Mouse (Mus musculus) liver, embryonic 14.5 days (tissue): ENCODE measurements at regions not wholly inside any gene's neighbourhood (a gene's known extent, or its start where the extent isn't known, plus 50 kb on each side); places are given as distances from the start of the nearest gene placed in this dataset.

Source experiments
- ATAC-seq: fragments of 200-750 bp; cut with Nextera tagmentation; 2 replicates; pipeline ENCODE4 v1.8.0; 2017; ENCODE audit warnings: moderate number of reproducible peaks, mild to moderate bottlenecking, moderate library complexity; ENCODE audit not compliant: insufficient read depth
- DNase-seq, 3 experiments: peaks; one replicate each; pipeline ENCODE4 v3.0.0-alpha.2; 2012 to 2013; ENCODE audit warnings: low read depth in 3 of 3, low spot score in 3 of 3
- H3K27ac ChIP-seq: fragments of 300-500 bp; sonication (generic); 2 replicates; pipeline ENCODE4 v1.5.1; 2014; ENCODE audit warnings: moderate library complexity, mild to moderate bottlenecking, control low read depth, inconsistent platforms
- H3K27me3 ChIP-seq: fragments of 300-500 bp; sonication (generic); 2 replicates; pipeline ENCODE4 v1.6.1; 2014; ENCODE audit warnings: mild to moderate bottlenecking, low read length, moderate library complexity; ENCODE audit not compliant: control insufficient read depth, insufficient read depth
- H3K36me3 ChIP-seq: fragments of 300-500 bp; sonication (generic); replicated peaks from 2 replicates; pipeline ENCODE4 v1.6.1; 2014; ENCODE audit warnings: low read depth; ENCODE audit not compliant: control insufficient read depth, insufficient read depth
- H3K4me1 ChIP-seq, 2 experiments: fragments of 200-500 bp in 1 of 2; fragments of 300-500 bp in 1 of 2; sonication (generic) in 1 of 2; replicated peaks; 2 replicates each; pipeline ENCODE4 v1.6.1; 2012 to 2014; ENCODE audit warnings: antibody characterized with exemption in 1 of 2, inconsistent platforms in 1 of 2, low read length in 1 of 2; ENCODE audit not compliant: control insufficient read depth in 2 of 2, insufficient read depth in 2 of 2
- H3K4me2 ChIP-seq: fragments of 300-500 bp; sonication (generic); 2 replicates; pipeline ENCODE4 v1.6.1; 2014; ENCODE audit warnings: low read depth, mild to moderate bottlenecking, control low read depth, moderate library complexity
- H3K4me3 ChIP-seq, 2 experiments: fragments of 200-500 bp in 1 of 2; fragments of 300-500 bp in 1 of 2; sonication (generic) in 1 of 2; 2 replicates each; pipeline ENCODE4 v1.5.1; 2012 to 2014; ENCODE audit warnings: low read depth in 2 of 2, low read length in 2 of 2, mild to moderate bottlenecking in 2 of 2, control low read depth in 1 of 2, inconsistent platforms in 1 of 2, moderate library complexity in 1 of 2; ENCODE audit not compliant: insufficient read depth in 1 of 2
- H3K9ac ChIP-seq: fragments of 300-500 bp; sonication (generic); replicated peaks from 2 replicates; pipeline ENCODE4 v1.6.1; 2014; ENCODE audit warnings: mild to moderate bottlenecking, control low read depth, moderate library complexity
- H3K9me3 ChIP-seq: fragments of 300-500 bp; sonication (generic); 2 replicates; pipeline ENCODE4 v1.6.1; 2016; ENCODE audit warnings: low read length, mixed read lengths; ENCODE audit not compliant: control insufficient read depth
- CTCF ChIP-seq: IDR thresholded peaks from 2 replicates; pipeline ENCODE4 v1.5.1; 2016; ENCODE audit warnings: antibody characterized with exemption, low read depth, control low read depth
- EP300 ChIP-seq: IDR thresholded peaks from 2 replicates; pipeline ENCODE4 v1.6.1; 2016; ENCODE audit warnings: antibody characterized with exemption, low read depth
- WGBS: fragments of 180-500 bp; shearing (Covaris S2); extraction: QIAGEN DNeasy Blood & Tissue Kit; methylation state at CpG from one replicate; pipeline ENCODE4 v1.1.7; 2014; ENCODE audit not compliant: insufficient replicate concordance; 5-methylcytosine and 5-hydroxymethylcytosine counted together

DNA sequence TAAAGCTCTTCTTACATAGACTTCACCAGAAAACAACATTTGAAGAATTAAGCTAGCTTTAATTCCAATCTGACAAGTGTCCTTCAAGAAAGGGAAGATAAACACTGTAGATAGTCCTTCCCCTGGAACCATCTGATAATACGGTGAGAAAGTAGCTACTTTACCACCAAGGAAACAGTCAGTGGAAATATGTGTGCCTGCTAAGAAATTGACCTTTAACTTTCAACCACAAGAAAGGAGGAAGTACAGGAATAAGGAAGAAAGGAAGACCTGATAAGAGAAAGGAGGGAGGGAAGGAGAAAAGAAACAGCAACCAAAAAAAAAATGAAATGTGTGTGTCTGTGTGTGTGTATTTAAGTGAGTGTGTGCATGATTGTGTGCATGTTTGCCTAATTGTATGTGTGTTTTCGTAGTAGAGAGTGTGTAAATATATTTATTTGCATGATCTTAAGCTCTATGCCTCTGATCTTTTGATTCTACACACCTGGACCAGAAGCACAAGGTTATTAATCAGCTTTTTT lies 831.3 kb downstream of the Pla2g4a start:
- TF ChIP-seq CTCF, result no peak
- no peak for TF ChIP-seq EP300
- H3K4me2 ChIP-seq, result no peak overlapping the region
- no peak overlapping the region for H3K27ac ChIP-seq
- no peaks in the 10 kb centered on the region for H3K4me1 ChIP-seq
- no peak for ATAC-seq
- no peaks in the 10 kb centered on the region for H3K9me3 ChIP-seq
- no peaks in the 10 kb centered on the region for H3K27me3 ChIP-seq
- no peak overlapping the region for H3K4me3 ChIP-seq
- DNase-seq, result no peak
- no peaks in the 10 kb centered on the region for H3K36me3 ChIP-seq
- no peak overlapping the region for H3K9ac ChIP-seq
- 20% methylated on average over 2 of the region's 2 CpGs for WGBS

DNA sequence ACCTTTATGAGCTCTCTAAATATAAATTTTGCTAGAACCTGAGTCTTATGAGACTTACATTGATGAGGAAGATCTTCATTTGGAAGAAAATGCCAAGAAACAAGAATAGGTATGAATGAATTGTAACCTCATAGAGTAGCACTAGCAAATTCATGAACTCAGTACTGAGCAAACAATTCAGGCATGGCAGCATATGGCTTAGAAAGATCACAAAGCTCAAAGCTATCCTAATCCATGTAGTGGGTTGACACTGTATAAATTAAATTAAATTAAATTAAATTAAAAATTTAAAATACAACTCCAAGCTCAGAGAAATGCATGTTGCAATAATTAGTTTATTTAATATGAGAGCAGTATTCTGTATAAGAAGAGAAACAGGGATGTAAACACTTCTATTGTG lies 832.0 kb downstream of the Pla2g4a start:
- no peaks in the 10 kb centered on the region for H3K27me3 ChIP-seq
- H3K27ac ChIP-seq, result no peak overlapping the region

DNA sequence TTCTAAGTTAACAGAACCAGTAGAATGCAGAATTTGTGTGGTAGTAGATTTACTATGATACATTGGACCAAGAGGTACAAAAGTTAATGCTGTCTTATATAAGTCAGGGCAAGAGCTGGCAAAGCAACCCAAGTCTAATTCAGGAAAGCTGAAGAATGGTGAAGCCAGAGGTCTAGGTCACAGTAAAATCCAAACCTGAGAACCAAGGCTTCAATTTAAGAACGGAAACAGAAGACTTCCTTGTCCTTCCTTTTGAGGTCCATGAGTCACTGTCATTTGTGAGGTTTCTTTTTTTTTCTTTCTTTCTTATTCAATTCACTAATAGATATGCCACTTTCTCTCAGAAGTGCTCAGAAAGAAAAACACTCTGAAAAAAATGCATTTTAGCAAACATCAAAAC lies 833.4 kb downstream of the Pla2g4a start:
- H3K27me3 ChIP-seq, result no peaks in the 10 kb centered on the region
- TF ChIP-seq CTCF (no peak), EP300 (no peak)
- no peak overlapping the region for H3K27ac ChIP-seq
- WGBS, result 23% methylated on average over 1 of the region's 1 CpGs
- no peaks in the 10 kb centered on the region for H3K36me3 ChIP-seq
- H3K4me2 ChIP-seq, result no peak overlapping the region
- no peak for DNase-seq
- H3K9me3 ChIP-seq, result no peaks in the 10 kb centered on the region
- H3K4me3 ChIP-seq, result no peak overlapping the region
- H3K9ac ChIP-seq, result no peak overlapping the region
- no peaks in the 10 kb centered on the region for H3K4me1 ChIP-seq
- no peak for ATAC-seq

More for the DNA sequence above, 832.0 kb downstream of the Pla2g4a start:
- Histone ChIP-seq H3K9ac (no peak overlapping the region), H3K4me3 (no peak overlapping the region), H3K4me2 (no peak overlapping the region), H3K36me3 (no peaks in the 10 kb centered on the region), H3K9me3 (no peaks in the 10 kb centered on the region), H3K4me1 (no peaks in the 10 kb centered on the region)
- no peak for TF ChIP-seq EP300
- TF ChIP-seq CTCF, result no peak
- no peak for DNase-seq
- no peak for ATAC-seq

DNA sequence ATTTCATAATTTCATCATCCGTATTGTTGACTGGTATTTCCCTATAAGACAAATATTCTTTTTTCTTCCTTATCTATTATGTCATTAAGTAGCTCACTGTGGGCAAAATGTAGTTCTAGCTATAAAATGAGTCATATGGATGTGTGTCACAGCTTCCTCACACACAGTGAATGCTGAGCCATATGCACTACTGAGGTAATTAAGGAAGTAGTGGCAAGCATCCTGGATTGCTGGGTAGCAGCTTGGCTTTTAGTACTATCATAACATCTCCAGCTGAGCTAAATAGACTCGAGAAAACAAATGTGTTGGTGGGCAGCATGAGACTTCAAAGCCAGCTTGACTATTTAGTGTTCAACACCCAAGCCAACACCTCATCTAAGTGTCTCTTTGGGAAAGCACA lies 857.7 kb downstream of the Pla2g4a start:
- Histone ChIP-seq H3K36me3 (no peaks in the 10 kb centered on the region), H3K27me3 (no peaks in the 10 kb centered on the region), H3K27ac (no peak overlapping the region), H3K4me3 (no peak overlapping the region), H3K9ac (no peak overlapping the region), H3K9me3 (no peaks in the 10 kb centered on the region), H3K4me1 (no peaks in the 10 kb centered on the region), H3K4me2 (no peak overlapping the region)
- no peak for DNase-seq
- TF ChIP-seq EP300 (no peak), CTCF (no peak)
- ATAC-seq, result no peak
- 34% methylated on average over 2 of the region's 2 CpGs for WGBS

DNA sequence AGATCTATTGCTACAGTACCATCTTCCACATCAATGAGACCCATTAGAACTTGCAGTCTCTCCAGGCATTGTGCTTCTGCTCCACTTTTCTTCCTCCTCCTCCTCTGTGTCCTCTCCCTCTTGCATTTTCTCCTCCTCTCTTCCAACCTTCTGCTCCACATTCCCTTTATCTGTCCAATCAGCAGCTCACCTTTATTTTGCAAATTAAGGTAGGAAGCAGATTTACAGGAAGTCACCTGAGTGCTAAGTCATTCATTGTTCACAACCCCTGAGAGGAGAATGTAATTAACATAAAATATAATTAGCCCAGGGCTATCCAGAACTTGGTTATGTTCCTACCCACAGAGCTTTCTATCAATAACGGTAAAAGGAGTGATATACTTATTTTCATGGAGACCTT lies 863.7 kb downstream of the Pla2g4a start:
- no peak overlapping the region for H3K9ac ChIP-seq
- no peaks in the 10 kb centered on the region for H3K27me3 ChIP-seq
- no peak overlapping the region for H3K4me2 ChIP-seq
- no peaks in the 10 kb centered on the region for H3K9me3 ChIP-seq
- H3K27ac ChIP-seq, result no peak overlapping the region
- H3K4me1 ChIP-seq, result no peaks in the 10 kb centered on the region
- ATAC-seq (no peak), DNase-seq (no peak)
- TF ChIP-seq EP300, result no peak
- TF ChIP-seq CTCF, result no peak
- H3K4me3 ChIP-seq, result no peak overlapping the region
- WGBS, result 65% methylated on average over 1 of the region's 1 CpGs
- H3K36me3 ChIP-seq, result no peaks in the 10 kb centered on the region
